Mouse (Mus musculus) midbrain, embryonic 10.5 days (tissue): ENCODE data around the gene Ttc34. TPM values are rescaled to one million over a fixed set of nuclear protein-coding genes. Genes with fewer than 3 reads are reported as not detected.

Source experiments
- DNase-seq: peaks from one replicate; pipeline ENCODE4 v3.0.0-alpha.2; 2017; ENCODE audit warnings: low spot score
- H3K27ac ChIP-seq: fragments of 300-500 bp; sonication (generic); replicated peaks from 2 replicates; pipeline ENCODE4 v1.5.1; 2016; ENCODE audit warnings: mild to moderate bottlenecking
- H3K27me3 ChIP-seq: fragments of 300-500 bp; sonication (generic); 2 replicates; pipeline ENCODE4 v1.6.1; 2016; ENCODE audit warnings: low read depth, mild to moderate bottlenecking; ENCODE audit not compliant: poor library complexity, severe bottlenecking
- H3K36me3 ChIP-seq: fragments of 300-500 bp; sonication (generic); 2 replicates; pipeline ENCODE4 v1.6.1; 2016; ENCODE audit warnings: mild to moderate bottlenecking, moderate library complexity
- H3K4me1 ChIP-seq: fragments of 300-500 bp; sonication (generic); 2 replicates; pipeline ENCODE4 v1.6.1; 2016
- H3K4me3 ChIP-seq: fragments of 300-500 bp; sonication (generic); 2 replicates; pipeline ENCODE4 v1.5.1; 2016; ENCODE audit warnings: mild to moderate bottlenecking, moderate library complexity
- H3K9me3 ChIP-seq: fragments of 300-500 bp; sonication (generic); replicated peaks from 2 replicates; pipeline ENCODE4 v1.6.1; 2016; ENCODE audit warnings: mild to moderate bottlenecking
- WGBS: fragments of 180-500 bp; shearing (Covaris S2); methylation state at CpG from one replicate; pipeline ENCODE4 v1.1.7; 2016; 5-methylcytosine and 5-hydroxymethylcytosine counted together
- polyA plus RNA-seq: library from polyadenylated mRNA; unstranded; fragments of >200 nt; fragmentation: Nextera tagmentation; extraction: Ambion mirVana; gene quantifications from 2 replicates; pipeline ENCODE4 v1.2.1, GENCODE M21; 2016

Gene Ttc34
- polyA plus RNA-seq, 1 experiment from 2014 or later: 0.22 TPM

DNA sequence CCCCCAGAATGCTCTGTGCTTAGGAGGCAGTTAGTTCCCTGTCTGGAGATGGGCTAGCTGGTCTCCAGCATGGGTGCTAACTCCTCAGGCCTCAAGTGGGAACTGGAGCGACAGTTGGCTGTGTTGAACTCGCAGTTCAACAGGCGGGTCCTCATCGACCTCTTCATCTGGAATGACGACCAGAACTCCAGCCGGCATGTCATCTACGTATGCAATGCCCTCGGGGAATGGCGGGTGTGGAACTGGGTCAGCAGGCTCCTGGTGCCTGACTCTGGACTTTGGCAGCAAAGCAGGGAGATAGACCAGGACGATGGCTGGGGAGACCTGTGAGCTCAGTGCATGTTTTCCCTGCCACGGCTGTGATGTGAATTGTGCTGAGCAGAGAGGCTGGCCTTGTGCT, 48.2 kb downstream of the Ttc34 start:
- Histone ChIP-seq H3K27ac (0 out of 2 replicates have a peak overlapping the region, but pooled peaks have one; percentile 9), H3K4me3 (no peak overlapping the region), H3K9me3 (no peaks in the 10 kb centered on the region), H3K27me3 (no peaks in the 10 kb centered on the region), H3K4me1 (peaks cover 19% of the 10 kb centered on the region), H3K36me3 (no peaks in the 10 kb centered on the region)
- WGBS: 89% methylated on average over 11 of the region's 11 CpGs
- DNase-seq: no peak

DNA sequence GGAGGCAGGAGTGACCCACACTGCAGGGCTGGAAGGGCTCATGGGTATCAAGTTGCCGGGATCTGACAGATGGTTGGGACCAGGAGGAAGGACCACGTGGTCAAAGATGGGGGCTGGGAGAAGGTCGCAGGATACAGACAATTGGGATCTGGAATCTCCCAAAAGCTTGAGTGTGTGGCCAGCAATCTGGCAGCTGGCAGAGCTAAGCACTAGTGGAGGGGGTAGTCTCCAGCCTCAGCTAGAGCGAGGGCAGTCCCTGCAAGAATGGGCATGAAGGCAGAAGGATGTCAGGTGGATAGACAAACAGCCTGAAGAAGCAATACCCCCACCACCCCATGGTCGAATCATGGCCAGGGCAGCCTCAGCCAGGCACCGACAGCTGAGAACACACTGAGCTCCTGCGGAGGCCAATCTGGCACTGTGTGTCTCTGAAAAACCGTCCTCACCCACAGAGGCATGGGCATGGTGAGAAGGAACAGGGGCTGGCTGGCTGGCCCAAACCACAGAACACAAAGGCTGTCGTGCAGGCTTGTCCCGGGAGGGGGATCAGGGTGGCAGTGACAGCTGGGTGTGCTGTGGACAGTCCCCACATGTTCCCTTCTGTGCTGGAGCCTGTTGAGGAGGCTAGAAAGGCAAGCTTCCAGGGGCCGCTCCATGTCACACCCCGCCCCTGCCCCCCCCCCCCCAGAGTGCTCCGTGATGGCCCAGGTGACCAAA, 49.8 kb downstream of the Ttc34 start:
- H3K4me1 ChIP-seq: peaks cover 17% of the 10 kb centered on the region
- no peaks in the 10 kb centered on the region for H3K36me3 ChIP-seq
- WGBS: 75% methylated on average over 13 of the region's 13 CpGs
- no peaks in the 10 kb centered on the region for H3K27me3 ChIP-seq
- H3K27ac ChIP-seq: peak overlapping the region; percentile 71
- H3K9me3 ChIP-seq: no peaks in the 10 kb centered on the region
- no peak overlapping the region for H3K4me3 ChIP-seq
- no peak for DNase-seq

DNA sequence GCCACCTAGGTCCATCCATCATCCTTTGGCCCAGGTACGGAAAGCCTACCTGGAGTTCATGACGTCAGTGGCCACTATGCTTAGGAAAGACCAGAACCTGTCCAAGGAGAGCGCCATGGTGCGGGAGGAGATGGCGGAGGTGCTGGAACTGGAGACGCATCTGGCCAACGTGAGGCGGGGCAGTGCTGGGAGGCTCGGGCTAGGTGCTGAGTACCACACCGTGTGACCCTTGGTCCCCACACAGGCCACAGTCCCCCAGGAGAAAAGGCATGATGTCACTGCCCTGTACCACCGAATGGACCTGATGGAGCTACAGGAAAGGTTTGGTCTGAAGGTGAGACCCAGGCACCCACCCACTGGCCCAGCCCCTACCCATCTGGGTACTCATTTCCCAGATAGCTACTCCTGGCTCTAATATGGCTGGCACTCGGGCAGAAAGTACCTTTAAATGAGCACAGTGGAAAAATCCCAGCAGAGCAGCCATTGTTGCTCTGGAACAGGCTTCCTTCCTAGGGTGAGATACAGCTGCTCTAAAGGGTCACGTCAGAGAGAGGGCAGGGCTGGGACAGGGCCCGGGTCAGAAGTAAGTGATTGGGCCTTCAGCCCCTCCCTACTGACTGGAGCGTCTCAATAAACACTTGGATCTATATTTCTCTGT, 50.5 kb downstream of the Ttc34 start:
- DNase-seq: no peak
- no peaks in the 10 kb centered on the region for H3K9me3 ChIP-seq
- H3K36me3 ChIP-seq: no peaks in the 10 kb centered on the region
- no peak overlapping the region for H3K4me3 ChIP-seq
- H3K27ac ChIP-seq: peak overlapping the region; percentile 71; the same call in 1 of the 2 replicates
- 88% methylated on average over 15 of the region's 15 CpGs for WGBS
- peaks cover 14% of the 10 kb centered on the region for H3K4me1 ChIP-seq
- H3K27me3 ChIP-seq: no peaks in the 10 kb centered on the region

DNA sequence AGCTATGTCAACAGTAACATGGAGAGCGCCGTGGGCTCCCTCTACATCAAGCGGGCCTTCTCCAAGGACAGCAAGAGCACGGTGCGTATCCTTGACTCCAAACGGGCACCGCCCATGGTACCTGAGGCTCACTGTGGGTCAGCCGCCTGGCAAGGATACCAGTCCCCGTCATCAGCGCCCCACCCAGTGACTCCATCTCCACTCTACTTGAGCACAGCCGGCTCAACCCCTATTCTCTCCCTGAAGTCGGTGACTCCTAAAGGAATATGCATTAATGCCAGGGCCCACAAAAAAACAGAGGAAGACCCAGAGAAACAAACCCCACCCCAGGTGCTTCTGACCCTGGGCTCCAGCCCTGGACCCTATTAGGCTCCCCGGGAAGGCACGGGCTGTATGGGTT, 53.6 kb downstream of the Ttc34 start:
- WGBS: 94% methylated on average over 14 of the region's 14 CpGs
- Histone ChIP-seq H3K36me3 (0 out of 2 replicates have a peak, but pooled peaks cover 6% of the 10 kb centered on the region), H3K9me3 (no peaks in the 10 kb centered on the region), H3K4me1 (peaks cover 10% of the 10 kb centered on the region), H3K27me3 (no peaks in the 10 kb centered on the region), H3K4me3 (no peak overlapping the region), H3K27ac (no peak overlapping the region)
- DNase-seq: no peak

DNA sequence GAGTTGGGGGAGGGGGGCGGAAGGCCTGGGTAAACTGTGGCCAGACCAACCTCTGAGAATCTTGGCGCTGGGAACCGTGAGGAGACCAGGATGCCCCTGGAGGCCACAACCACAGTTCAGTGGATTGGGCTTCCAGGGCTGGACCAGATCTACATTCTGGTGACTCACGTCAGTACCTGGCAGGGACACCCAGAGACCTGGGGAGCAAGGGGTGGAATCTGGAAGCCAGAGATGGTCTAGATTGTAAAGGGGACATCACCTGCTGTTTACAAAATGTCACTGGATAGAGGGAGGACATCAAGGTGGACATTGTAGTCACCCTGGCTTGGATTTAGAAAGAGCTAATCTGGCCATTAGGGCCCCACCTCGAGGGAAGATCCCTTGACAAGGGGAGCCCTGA, 58.3 kb downstream of the Ttc34 start:
- H3K27me3 ChIP-seq: peaks cover 23% of the 10 kb centered on the region
- no peak for DNase-seq
- H3K4me1 ChIP-seq: peaks cover 38% of the 10 kb centered on the region
- WGBS: 85% methylated on average over 5 of the region's 5 CpGs
- H3K36me3 ChIP-seq: peaks cover 17% of the 10 kb centered on the region; the same call in 1 of the 2 replicates
- H3K9me3 ChIP-seq: no peaks in the 10 kb centered on the region
- H3K4me3 ChIP-seq: no peak overlapping the region
- no peak overlapping the region for H3K27ac ChIP-seq

DNA sequence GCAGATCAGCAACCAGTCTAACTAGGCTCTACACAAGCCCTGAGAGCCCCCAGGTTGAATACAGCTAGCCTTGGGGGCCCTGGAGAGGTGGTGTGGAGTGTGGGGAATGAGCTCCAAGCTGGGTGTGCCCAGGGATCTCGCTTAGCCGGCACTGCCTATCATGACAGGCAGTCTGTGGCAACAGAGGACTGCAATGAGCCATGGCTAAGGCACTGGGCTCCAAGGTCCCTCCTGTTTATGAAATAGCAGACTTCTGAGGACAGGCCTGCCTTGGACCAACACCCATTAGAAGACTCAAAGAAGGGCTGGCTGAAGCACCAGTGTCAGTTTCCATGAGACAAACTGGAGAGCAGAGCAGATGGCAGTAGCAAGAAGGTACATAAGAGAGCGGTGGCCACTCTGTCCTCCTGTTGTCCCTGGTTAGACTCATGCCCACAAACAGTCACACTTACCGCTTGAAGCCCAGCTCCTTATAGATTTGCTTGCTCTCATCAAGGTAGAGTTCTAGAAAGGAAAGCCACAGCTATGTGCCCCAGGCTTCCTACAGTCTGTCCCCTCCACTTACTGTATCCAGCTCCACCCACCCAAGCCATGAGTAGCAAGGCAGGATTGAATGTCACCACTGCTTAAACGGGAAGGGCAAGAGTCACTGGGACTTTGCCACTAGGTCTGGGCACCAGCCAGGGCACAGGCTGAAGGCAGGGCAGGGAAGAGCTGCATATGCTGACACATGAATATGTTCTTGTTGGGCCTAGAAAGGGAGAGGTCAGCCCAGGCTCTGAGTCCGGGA, 60.6 kb downstream of the Ttc34 start:
- H3K4me3 ChIP-seq: peak overlapping the region; percentile 72
- DNase-seq: no peak
- 75% methylated on average over 6 of the region's 6 CpGs for WGBS
- peaks cover 23% of the 10 kb centered on the region for H3K27me3 ChIP-seq
- H3K27ac ChIP-seq: peak overlapping the region; percentile 84
- H3K36me3 ChIP-seq: peaks cover 17% of the 10 kb centered on the region; the same call in 1 of the 2 replicates
- peaks cover 38% of the 10 kb centered on the region for H3K4me1 ChIP-seq
- peaks cover 7% of the 10 kb centered on the region; the same call in 1 of the 2 replicates for H3K9me3 ChIP-seq

DNA sequence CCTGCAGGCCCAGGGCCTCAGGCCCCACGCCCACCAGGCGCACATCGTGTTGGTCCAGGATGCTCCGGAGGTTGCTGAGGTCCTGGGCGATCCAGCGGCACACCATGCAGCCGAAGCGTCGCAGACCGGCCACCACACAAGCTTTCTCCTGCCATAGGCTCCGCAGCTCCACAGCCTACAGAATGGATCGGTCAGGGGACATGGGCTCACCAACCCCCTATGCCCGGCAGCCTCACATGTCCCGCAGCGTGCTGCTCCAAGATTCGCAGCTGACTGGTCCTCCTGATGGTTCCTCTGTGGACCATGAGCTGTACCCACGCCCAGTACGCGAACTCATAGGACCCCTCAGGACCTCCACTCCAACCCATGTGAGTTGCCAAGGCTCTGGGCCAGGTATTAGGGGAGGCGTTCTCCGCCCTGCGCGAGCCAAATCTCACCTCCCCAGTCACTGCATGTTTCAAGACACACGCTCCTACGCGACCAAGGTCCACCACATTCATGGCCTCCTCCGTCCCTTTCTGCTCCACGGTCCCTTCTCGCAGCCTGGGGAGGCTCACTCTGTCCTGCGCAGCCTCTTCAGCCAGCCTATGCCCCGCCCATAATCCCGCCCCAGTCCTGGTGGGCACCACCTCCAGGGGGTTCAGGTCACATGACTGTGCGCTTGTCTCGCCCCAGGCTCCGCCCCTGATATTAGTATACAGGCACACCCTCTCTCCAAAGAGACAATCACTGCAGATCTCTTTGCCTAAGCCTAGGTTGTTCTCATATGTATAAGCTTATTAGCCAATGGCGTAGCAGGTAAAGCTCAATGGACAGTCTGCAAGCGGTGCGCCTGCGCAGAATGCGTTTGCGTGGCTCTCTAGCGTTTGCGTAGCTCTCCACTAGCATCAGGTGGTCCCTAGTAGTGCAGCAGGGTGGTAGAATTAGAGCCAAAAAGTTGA, 61.5 kb downstream of the Ttc34 start, which contains the start of gene Fam213b:
Gene Fam213b (minus strand): TSS at position 630 of the 941 bp plus-strand sequence.
- Histone ChIP-seq H3K4me1 (peaks cover 44% of the 10 kb centered on the region), H3K4me3 (peak within 1 kb of the TSS; percentile 72), H3K36me3 (peaks cover 17% of the 10 kb centered on the region; the same call in 1 of the 2 replicates), H3K27ac (peak within 1 kb of the TSS; percentile 84), H3K9me3 (peaks cover 7% of the 10 kb centered on the region; the same call in 1 of the 2 replicates), H3K27me3 (peaks cover 23% of the 10 kb centered on the region)
- DNase-seq: peak; percentile 92
- 3% methylated on average over 43 of the region's 43 CpGs for WGBS

DNA sequence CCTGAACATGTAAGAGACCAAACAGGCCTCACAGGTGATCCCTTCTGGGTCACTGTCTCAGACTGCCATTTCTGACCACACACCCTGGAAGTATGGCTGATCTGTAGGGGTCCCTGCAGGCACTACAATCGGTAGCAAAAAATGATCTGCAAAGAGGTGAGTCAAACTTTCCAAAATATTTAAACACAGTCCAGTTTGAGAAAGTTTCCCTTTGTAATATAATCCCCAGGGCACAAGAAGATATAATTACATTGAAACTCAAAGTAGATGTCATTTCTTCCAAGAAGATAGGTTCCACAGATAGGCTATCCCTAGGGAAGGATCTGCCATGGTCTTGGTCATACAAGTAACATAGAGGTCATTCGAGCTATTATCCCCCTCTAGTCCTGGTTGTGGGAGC, 65.1 kb downstream of the Ttc34 start:
- Histone ChIP-seq H3K27ac (no peak overlapping the region), H3K4me1 (peaks cover 48% of the 10 kb centered on the region), H3K4me3 (no peak overlapping the region), H3K9me3 (peaks cover 7% of the 10 kb centered on the region; the same call in 1 of the 2 replicates), H3K36me3 (no peaks in the 10 kb centered on the region), H3K27me3 (peaks cover 9% of the 10 kb centered on the region)
- no peak for DNase-seq
- WGBS: 86% methylated on average over 2 of the region's 2 CpGs

DNA sequence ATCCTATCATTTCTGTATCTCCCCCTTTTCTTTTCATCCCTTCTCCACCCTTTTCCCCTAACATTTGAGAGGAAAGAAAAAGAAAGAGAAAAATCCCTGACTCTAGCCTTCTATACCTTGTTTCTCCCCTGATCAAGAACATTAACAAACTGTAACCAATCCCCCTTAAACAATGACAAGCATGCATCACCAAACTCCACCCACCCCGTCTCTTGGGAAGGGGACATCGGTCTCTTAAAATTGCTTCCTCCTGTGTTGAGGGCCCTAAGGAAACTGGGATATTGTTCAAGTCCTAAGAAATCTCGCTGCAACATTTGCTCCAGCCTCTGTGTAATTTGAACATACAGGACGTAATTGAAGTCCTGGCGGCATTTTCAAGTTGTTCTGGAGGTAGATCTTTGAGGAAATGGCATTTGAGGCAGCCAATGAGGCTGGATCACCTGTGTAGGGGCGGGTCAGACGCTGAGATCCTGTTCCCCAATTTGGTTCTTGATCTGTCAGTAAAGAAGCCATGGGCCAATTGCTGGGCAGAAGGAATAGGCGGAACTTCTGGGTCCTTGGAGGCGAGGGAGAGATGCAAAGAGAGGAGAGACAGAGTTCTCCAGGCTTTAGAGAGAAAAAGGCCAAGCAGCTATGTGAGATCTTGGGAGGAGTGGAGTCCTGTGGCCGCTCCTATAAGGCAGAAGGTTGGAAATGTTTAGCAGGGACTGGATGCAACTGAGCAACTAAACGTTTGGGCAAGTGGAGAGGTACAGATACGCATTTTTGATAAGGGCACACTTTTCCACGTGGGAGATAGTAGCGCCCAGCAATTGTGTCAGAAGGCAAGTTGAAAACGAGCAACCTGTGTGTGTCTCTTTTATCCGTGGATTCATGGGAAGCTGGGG, 67.2 kb downstream of the Ttc34 start:
- Histone ChIP-seq H3K36me3 (no peaks in the 10 kb centered on the region), H3K4me3 (peak overlapping the region; percentile 52), H3K9me3 (peaks cover 7% of the 10 kb centered on the region; the same call in 1 of the 2 replicates), H3K27me3 (no peaks in the 10 kb centered on the region), H3K4me1 (peaks cover 33% of the 10 kb centered on the region), H3K27ac (peak overlapping the region; percentile 71)
- 3% methylated on average over 16 of the region's 16 CpGs for WGBS
- peak; percentile 73 for DNase-seq

DNA sequence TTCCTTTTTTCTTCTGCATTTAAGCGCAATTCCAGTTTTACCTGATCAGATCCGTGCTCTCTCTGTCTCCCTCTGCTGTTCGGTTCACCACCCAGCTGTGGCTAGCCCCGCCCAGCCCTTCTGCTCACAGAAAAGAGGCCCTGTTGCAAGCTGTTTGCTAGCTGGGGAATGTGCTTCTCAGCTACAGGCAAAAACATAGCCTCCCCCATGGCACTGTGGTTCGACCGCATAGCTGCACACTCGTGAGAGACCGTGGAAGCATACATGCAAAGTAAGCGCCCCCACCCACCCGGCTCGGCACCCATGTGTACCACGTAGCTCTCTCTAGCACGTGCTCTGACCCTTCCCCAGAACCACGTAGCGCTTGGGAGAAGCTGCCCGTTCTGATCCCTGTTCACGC, 70.6 kb downstream of the Ttc34 start:
- Histone ChIP-seq H3K27ac (peak overlapping the region; percentile 79), H3K36me3 (no peaks in the 10 kb centered on the region), H3K9me3 (no peaks in the 10 kb centered on the region), H3K4me1 (peaks cover 47% of the 10 kb centered on the region), H3K4me3 (0 out of 2 replicates have a peak overlapping the region, but pooled peaks have one; percentile 9), H3K27me3 (no peaks in the 10 kb centered on the region)
- 49% methylated on average over 17 of the region's 17 CpGs for WGBS
- DNase-seq: peak; percentile 69

DNA sequence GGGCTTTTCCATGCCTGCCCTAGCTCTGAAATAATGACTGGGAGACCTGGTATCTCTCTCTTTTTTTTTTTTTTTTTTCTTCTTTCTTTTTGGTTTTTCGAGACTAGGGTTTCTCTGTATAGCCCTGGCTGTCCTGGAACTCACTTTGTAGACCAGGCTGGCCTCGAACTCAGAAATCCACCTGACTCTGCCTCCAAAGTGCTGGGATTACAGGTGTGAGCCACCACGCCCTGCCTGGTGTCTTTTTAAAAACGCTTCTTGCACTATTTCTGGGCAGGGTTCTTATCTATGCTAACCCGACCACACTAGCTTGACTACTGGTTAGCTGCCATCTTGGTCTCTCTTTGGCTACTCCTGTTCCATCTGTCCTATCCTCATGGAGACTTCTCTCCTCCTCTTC, 71.2 kb downstream of the Ttc34 start:
- no peak for DNase-seq
- Histone ChIP-seq H3K36me3 (no peaks in the 10 kb centered on the region), H3K9me3 (no peaks in the 10 kb centered on the region), H3K4me1 (peaks cover 49% of the 10 kb centered on the region), H3K27ac (no peak overlapping the region), H3K4me3 (no peak overlapping the region), H3K27me3 (no peaks in the 10 kb centered on the region)
- 86% methylated on average over 5 of the region's 5 CpGs for WGBS
